Mouse (Mus musculus) MEL (cell line): ENCODE data around the gene Actr2.

Experiments used
- EP300 ChIP-seq, 2 experiments: IDR thresholded peaks; 2 replicates each; pipeline ENCODE4 v1.6.1; 2011; ENCODE audit warnings: improper control_type of control experiment in 2 of 2, low read length in 2 of 2, low read depth in 1 of 2, mild to moderate bottlenecking in 1 of 2
- NRF1 ChIP-seq: IDR thresholded peaks from 2 replicates; pipeline ENCODE4 v1.6.1; 2014; ENCODE audit warnings: low read depth, mild to moderate bottlenecking, inconsistent platforms, low read length, improper control_type of control experiment, moderate library complexity; ENCODE audit not compliant: poor library complexity, insufficient read depth, severe bottlenecking
- POLR2A ChIP-seq, 2 experiments: IDR thresholded peaks; 2 replicates each; pipeline ENCODE4 v1.6.1; 2011 to 2012; ENCODE audit warnings: low read length in 2 of 2, mild to moderate bottlenecking in 2 of 2, control low read depth in 1 of 2, improper control_type of control experiment in 1 of 2, low read depth in 1 of 2, moderate library complexity in 1 of 2; ENCODE audit not compliant: control insufficient read depth in 1 of 2, insufficient read depth in 1 of 2, poor library complexity in 1 of 2
- SIN3A ChIP-seq: IDR thresholded peaks from 2 replicates; pipeline ENCODE4 v1.6.1; 2012; ENCODE audit warnings: low read length, improper control_type of control experiment, inconsistent platforms

DNA sequence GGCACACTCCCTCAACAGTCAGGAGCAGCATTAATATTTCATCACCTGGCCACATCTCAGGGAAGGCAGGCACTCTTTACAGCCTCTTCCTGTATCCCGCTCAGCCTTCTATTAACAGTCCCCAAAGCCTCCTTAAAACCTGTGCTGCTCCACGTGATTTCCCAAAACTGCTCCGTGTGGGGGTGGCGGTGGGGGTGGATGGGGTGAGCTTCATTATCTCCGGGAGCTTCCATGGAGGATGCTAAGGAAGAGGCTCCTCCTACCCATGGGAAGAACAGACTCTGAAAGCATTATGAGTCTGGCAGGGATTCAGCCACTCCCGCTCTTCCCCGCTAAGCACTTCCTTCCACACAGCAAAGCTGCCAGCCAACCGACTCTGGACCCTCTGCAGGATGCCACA lies 74.0 kb downstream of the Actr2 start:
- TF ChIP-seq SIN3A = no peak
- no peak for TF ChIP-seq NRF1
- no peak for TF ChIP-seq POLR2A (IDR thresholded peaks at IDR 0.05; ENCODE audit: control insufficient read depth in 1 of 2, insufficient read depth in 1 of 2, low read depth in 1 of 2, low read length in 2 of 2, poor library complexity in 1 of 2)
- no peak for TF ChIP-seq EP300 (IDR thresholded peaks at IDR 0.05; ENCODE audit: low read depth in 1 of 2, low read length in 2 of 2)
